Mouse (Mus musculus) ES-E14 (cell line): Measurements from ENCODE around the gene Gm12394.
"Not testable (repeated sequence)": the region's sequence is repeated elsewhere in the genome, so short reads cannot be mapped to it uniquely, and the experiment has no call there.

ENCODE experiments used
- CHD2 ChIP-seq: IDR thresholded peaks from 2 replicates; pipeline ENCODE4 v1.6.1; 2014; ENCODE audit warnings: mild to moderate bottlenecking, low read depth, low read length, inconsistent platforms
- HCFC1 ChIP-seq: IDR thresholded peaks from 2 replicates; pipeline ENCODE4 v1.6.1; 2012; ENCODE audit warnings: low read length, inconsistent platforms, borderline replicate concordance; ENCODE audit not compliant: insufficient read depth

- not testable (repeated sequence) for TF ChIP-seq CHD2, HCFC1
These were observed 6.9 kb upstream of the Gm12394 start for GRCm38 (mm10) chr4:42863487-42863886.
